Mouse (Mus musculus) spleen, adult 2 months (tissue): ENCODE results near the gene Fbn1. TPM values are rescaled to one million over a fixed set of nuclear protein-coding genes. Genes with fewer than 3 reads are reported as not detected.

ENCODE experiments used
- DNase-seq, 2 experiments: peaks; one replicate each; pipeline versions ENCODE4 v3.0.0 to v3.0.0-alpha.2; 2012 to 2021; ENCODE audit warnings: low spot score in 2 of 2, low read depth in 1 of 2
- H3K27ac ChIP-seq: fragments of 200-500 bp; 2 replicates; pipeline ENCODE4 v1.5.1; 2012; ENCODE audit warnings: low read length, inconsistent platforms; ENCODE audit not compliant: insufficient read depth
- H3K27me3 ChIP-seq: fragments of 200-500 bp; 2 replicates; pipeline ENCODE4 v1.6.1; 2012; ENCODE audit warnings: mild to moderate bottlenecking, moderate library complexity, low read length, inconsistent platforms; ENCODE audit not compliant: control insufficient read depth, insufficient read depth
- H3K36me3 ChIP-seq: fragments of 200-500 bp; 2 replicates; pipeline ENCODE4 v1.6.1; 2012; ENCODE audit warnings: mild to moderate bottlenecking, low read length, inconsistent platforms; ENCODE audit not compliant: control insufficient read depth, insufficient read depth
- H3K4me1 ChIP-seq: fragments of 200-500 bp; 2 replicates; pipeline ENCODE4 v1.6.1; 2011; ENCODE audit warnings: inconsistent platforms; ENCODE audit not compliant: control insufficient read depth, insufficient read depth, insufficient read length
- H3K4me3 ChIP-seq: fragments of 200-500 bp; 2 replicates; pipeline ENCODE4 v1.5.1; 2011; ENCODE audit warnings: mild to moderate bottlenecking, inconsistent platforms; ENCODE audit not compliant: insufficient read depth, insufficient read length; ENCODE audit errors: extremely low read depth
- CTCF ChIP-seq: fragments of 200-500 bp; IDR thresholded peaks from 2 replicates; pipeline ENCODE4 v1.5.1; 2011; ENCODE audit warnings: mild to moderate bottlenecking, inconsistent platforms; ENCODE audit not compliant: insufficient read depth, insufficient read length, insufficient replicate concordance; ENCODE audit errors: extremely low read depth
- POLR2A ChIP-seq: fragments of 200-500 bp; IDR thresholded peaks from 2 replicates; pipeline ENCODE4 v1.6.1; 2011; ENCODE audit warnings: low read depth, low read length, inconsistent platforms
- WGBS: fragments of 180-500 bp; shearing (Covaris S2); methylation state at CpG from one replicate; pipeline ENCODE4 v1.1.7; 2018; 5-methylcytosine and 5-hydroxymethylcytosine counted together
- polyA plus RNA-seq: library from polyadenylated mRNA; depleted of rRNA; stranded (reverse); fragments of >200 nt; gene quantifications from 2 replicates; pipeline ENCODE4 v1.2.3, GENCODE M21; 2012

Gene Fbn1
- polyA plus RNA-seq, 1 experiment, result 3.1 TPM

DNA sequence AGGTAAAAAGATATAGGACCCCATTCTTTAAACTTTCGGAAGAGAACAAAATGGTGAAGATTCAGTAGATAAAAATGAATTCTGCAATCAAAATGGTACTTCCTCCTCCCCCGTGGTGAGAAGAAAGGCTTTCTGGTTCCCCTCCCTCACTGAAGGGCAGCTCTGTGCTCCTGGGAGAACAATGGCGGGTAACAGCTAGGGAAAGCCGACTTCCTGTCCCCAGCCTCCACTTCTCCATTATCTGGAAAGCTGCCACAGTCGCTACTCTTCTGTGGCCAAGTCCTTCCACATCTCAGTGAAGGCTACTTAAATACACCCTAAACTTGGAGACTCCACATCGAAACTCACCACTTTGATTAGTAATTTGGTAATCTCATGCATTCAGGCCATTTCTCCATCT is 43.8 kb downstream of the Fbn1 start:
- no peaks in the 10 kb centered on the region for H3K4me1 ChIP-seq
- H3K36me3 ChIP-seq, result no peaks in the 10 kb centered on the region
- WGBS, result 57% methylated on average over 6 of the region's 6 CpGs
- no peak for TF ChIP-seq POLR2A
- no peak for TF ChIP-seq CTCF
- no peak overlapping the region for H3K4me3 ChIP-seq
- no peak overlapping the region for H3K27ac ChIP-seq
- H3K27me3 ChIP-seq, result no peaks in the 10 kb centered on the region
- no peak for DNase-seq

GRCm38 (mm10) chr2:125459087-125459486 is 48.7 kb downstream of the Fbn1 start:
- Histone ChIP-seq H3K27ac (no peak overlapping the region), H3K4me3 (no peak overlapping the region), H3K4me1 (peaks cover 2% of the 10 kb centered on the region; the same call in 1 of the 2 replicates), H3K27me3 (no peaks in the 10 kb centered on the region), H3K36me3 (no peaks in the 10 kb centered on the region)
- WGBS, result 89% methylated on average over 3 of the region's 3 CpGs
- no peak for TF ChIP-seq POLR2A
- TF ChIP-seq CTCF, result no peak
- no peak for DNase-seq

DNA sequence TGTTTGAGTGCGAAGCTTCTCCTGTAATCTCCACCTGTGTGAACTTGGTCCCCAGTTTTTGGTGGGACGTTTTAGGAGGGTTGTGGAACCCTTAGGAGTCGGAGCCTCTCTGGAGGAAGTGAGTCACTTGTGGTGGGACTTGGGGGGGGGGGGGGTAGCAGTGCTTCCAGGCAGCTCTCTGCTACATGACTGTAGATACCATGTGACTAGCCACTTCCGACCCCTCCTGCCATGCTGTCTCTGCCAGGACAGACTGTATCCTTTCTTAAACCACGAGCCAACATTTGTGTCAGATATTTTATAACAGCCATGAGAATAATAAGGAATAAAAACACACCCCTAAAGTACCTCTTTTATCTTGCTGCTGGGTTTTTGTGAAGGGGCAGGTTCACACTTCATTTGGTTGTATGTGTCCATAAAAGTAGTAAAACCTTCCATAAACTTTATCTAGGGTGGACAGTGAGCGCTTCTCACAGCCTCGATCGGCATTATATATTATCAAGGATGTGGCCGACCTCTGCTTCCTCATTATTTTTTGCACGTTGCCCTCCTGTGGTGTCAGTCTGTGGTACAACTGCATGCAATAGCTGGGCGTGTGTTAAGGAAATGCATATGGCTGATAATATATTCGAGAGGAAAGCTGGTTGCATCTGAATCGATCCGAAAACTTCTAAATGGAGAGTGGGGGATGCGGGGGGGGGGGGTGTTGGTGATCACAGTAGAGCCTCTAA is 51.6 kb downstream of the Fbn1 start:
- no peak overlapping the region for H3K27ac ChIP-seq
- H3K4me1 ChIP-seq, result peaks cover 2% of the 10 kb centered on the region; the same call in 1 of the 2 replicates
- no peaks in the 10 kb centered on the region for H3K36me3 ChIP-seq
- no peak for TF ChIP-seq POLR2A
- no peak for TF ChIP-seq CTCF
- no peak for DNase-seq
- H3K27me3 ChIP-seq, result no peaks in the 10 kb centered on the region
- H3K4me3 ChIP-seq, result no peak overlapping the region
- WGBS, result 14% methylated on average over 15 of the region's 15 CpGs

DNA sequence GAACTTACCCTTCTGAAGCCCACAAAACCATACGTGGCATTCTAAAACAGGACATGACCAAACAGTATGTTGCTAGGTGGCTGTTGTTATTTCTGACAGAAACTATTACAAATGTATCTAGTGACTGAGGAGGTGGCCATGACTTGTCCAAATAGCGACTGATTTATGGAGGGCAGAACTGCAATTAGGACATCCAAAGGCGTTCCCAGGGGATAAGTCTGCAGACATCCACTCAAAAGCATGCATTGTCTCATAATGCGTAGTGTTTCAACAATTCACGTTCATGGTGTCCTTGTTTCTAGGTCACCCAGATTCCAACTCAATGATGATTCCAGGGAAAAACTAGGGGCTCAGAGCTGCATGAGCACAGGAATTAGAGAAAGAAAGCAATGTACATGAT is 53.0 kb downstream of the Fbn1 start:
- 84% methylated on average over 5 of the region's 5 CpGs for WGBS
- Histone ChIP-seq H3K4me3 (no peak overlapping the region), H3K27ac (no peak overlapping the region), H3K36me3 (no peaks in the 10 kb centered on the region), H3K27me3 (no peaks in the 10 kb centered on the region), H3K4me1 (peaks cover 2% of the 10 kb centered on the region; the same call in 1 of the 2 replicates)
- no peak for TF ChIP-seq CTCF
- DNase-seq, result no peak

- DNase-seq, result no peak
- no peaks in the 10 kb centered on the region for H3K27me3 ChIP-seq
- H3K36me3 ChIP-seq, result no peaks in the 10 kb centered on the region
- peaks cover 2% of the 10 kb centered on the region; the same call in 1 of the 2 replicates for H3K4me1 ChIP-seq
- no peak overlapping the region for H3K27ac ChIP-seq
- TF ChIP-seq POLR2A (no peak), CTCF (no peak)
- no peak overlapping the region for H3K4me3 ChIP-seq
- WGBS, result 68% methylated on average over 6 of the region's 6 CpGs
Measured at GRCm38 (mm10) chr2:125452369-125453097, 55.3 kb downstream of the Fbn1 start.

DNA sequence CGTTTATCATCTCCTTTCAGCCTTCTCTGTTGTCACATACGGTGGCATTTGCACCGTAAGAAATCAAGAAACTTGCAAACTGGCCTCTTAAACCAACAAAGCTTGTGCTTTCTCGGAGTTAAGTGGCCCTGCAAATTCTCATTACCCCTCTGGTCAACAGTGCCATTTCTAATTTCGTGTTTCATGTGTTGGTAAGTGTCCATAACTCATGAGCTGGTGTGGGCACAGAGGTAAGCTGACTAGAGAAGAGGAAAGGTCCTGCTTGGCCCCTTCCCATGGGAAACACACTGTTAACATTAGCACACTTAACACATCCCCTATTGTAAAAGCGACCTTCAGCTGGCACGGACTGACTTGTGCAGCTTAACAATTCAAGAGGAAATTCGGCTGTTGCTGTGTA is 58.4 kb downstream of the Fbn1 start:
- Histone ChIP-seq H3K4me1 (no peaks in the 10 kb centered on the region), H3K4me3 (no peak overlapping the region), H3K27ac (no peak overlapping the region), H3K36me3 (no peaks in the 10 kb centered on the region), H3K27me3 (no peaks in the 10 kb centered on the region)
- WGBS, result 79% methylated on average over 8 of the region's 8 CpGs
- TF ChIP-seq CTCF (no peak), POLR2A (no peak)
- DNase-seq, result no peak

DNA sequence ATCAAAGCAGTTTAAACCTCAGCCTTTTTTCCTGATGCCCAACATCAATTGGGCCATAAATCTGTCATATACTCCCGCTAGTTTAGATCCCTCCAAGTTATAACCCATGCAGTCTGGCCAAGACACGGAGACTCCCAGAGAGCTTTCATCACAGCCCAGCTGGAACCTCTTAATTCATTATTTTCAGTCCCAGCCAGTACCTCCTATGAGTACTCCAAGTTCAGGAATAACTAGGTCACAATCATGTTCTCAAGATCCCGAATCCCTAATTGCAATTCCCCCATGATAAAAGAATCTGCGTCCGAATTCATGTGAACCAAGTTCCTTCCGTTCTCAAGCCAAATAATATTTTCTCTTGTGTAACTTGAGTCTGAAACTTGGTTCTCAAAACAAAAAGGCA is 58.9 kb downstream of the Fbn1 start:
- no peaks in the 10 kb centered on the region for H3K27me3 ChIP-seq
- no peaks in the 10 kb centered on the region for H3K4me1 ChIP-seq
- no peak overlapping the region for H3K27ac ChIP-seq
- no peaks in the 10 kb centered on the region for H3K36me3 ChIP-seq
- 86% methylated on average over 6 of the region's 6 CpGs for WGBS
- no peak overlapping the region for H3K4me3 ChIP-seq
- TF ChIP-seq POLR2A (no peak), CTCF (no peak)
- DNase-seq, result no peak
